ENCODE assay signal across 18 mouse cellular contexts in genomic region chr12:31712727-31713126, GRCm38 (mm10). TPM values are rescaled to one million over a fixed set of nuclear protein-coding genes. Genes with fewer than 3 reads are reported as not detected.
DNase-seq lines count a peak whose midpoint lies in the region; ATAC-seq and TF ChIP-seq lines count a peak whose summit lies in the region.
"Had no signal": no experiment of that assay in that cellular context is flagged by ENCODE, and none has a peak within 500 bp of the region (broad histone marks: within the 10 kb centered on the region; RNA-seq: fewer than 3 reads in every experiment).

No protein-coding gene starts in this region.

- H3K4me1 ChIP-seq in forebrain, embryonic 15.5 days, result peaks cover 11% of the 10 kb centered on the region
- H3K4me1 ChIP-seq in forebrain, embryonic 13.5 days, result peaks cover 5% of the 10 kb centered on the region; the same call in 1 of the 2 replicates
- no peaks in the 10 kb centered on the region for H3K4me1 ChIP-seq in kidney, postnatal 0 days (replicated peaks; ENCODE audit: insufficient read depth, low read length)
- H3K4me1 ChIP-seq in hindbrain, embryonic 12.5 days, result 0 out of 2 replicates have a peak, but pooled peaks cover 6% of the 10 kb centered on the region
- peaks cover 17% of the 10 kb centered on the region for H3K4me1 ChIP-seq in midbrain, embryonic 15.5 days

- 79% methylated on average over 4 of the region's 4 CpGs for WGBS in forebrain, embryonic 15.5 days
- 84% methylated on average over 4 of the region's 4 CpGs for WGBS in forebrain, embryonic 13.5 days
- 44% methylated on average over 4 of the region's 4 CpGs for WGBS in kidney, postnatal 0 days
- WGBS in hindbrain, embryonic 12.5 days, result 76% methylated on average over 4 of the region's 4 CpGs
- WGBS in midbrain, embryonic 15.5 days, result 55% methylated on average over 4 of the region's 4 CpGs

- no peaks in the 10 kb centered on the region for H3K27me3 ChIP-seq in forebrain, embryonic 15.5 days
- no peaks in the 10 kb centered on the region for H3K27me3 ChIP-seq in forebrain, embryonic 13.5 days
- H3K27me3 ChIP-seq in kidney, postnatal 0 days (ENCODE audit: insufficient read depth, low read length), result no peaks in the 10 kb centered on the region
- H3K27me3 ChIP-seq in hindbrain, embryonic 12.5 days, result no peaks in the 10 kb centered on the region
- no peaks in the 10 kb centered on the region for H3K27me3 ChIP-seq in midbrain, embryonic 15.5 days (replicated peaks)

- no peak for ATAC-seq in forebrain, embryonic 15.5 days (replicated peaks)
- no peak for ATAC-seq in forebrain, embryonic 13.5 days
- no peak for ATAC-seq in kidney, postnatal 0 days (replicated peaks; ENCODE audit: low FRiP score, low read depth)
- ATAC-seq in hindbrain, embryonic 12.5 days (ENCODE audit: low FRiP score), result no peak
- ATAC-seq in midbrain, embryonic 15.5 days (replicated peaks), result no peak
- no peak for ATAC-seq in megakaryocyte-erythroid progenitor cell, adult 5-6 weeks (replicated peaks; ENCODE audit: low FRiP score, low TSS enrichment, poor library complexity, severe bottlenecking)
- ATAC-seq: inflammation-experienced regulatory T-cells, adult 6 months had no signal

- H3K36me3 ChIP-seq in forebrain, embryonic 15.5 days, result no peaks in the 10 kb centered on the region
- H3K36me3 ChIP-seq in forebrain, embryonic 13.5 days (ENCODE audit: poor library complexity, severe bottlenecking), result no peaks in the 10 kb centered on the region
- no peaks in the 10 kb centered on the region for H3K36me3 ChIP-seq in kidney, postnatal 0 days (ENCODE audit: insufficient read depth, low read length)
- H3K36me3 ChIP-seq in hindbrain, embryonic 12.5 days, result no peaks in the 10 kb centered on the region
- no peaks in the 10 kb centered on the region for H3K36me3 ChIP-seq in midbrain, embryonic 15.5 days (replicated peaks)
- H3K36me3 ChIP-seq: embryonic facial prominence, embryonic 10.5 days had no signal

- no peak overlapping the region for H3K27ac ChIP-seq in forebrain, embryonic 15.5 days (replicated peaks)
- H3K27ac ChIP-seq in forebrain, embryonic 13.5 days, result no peak overlapping the region
- no peak overlapping the region for H3K27ac ChIP-seq in kidney, postnatal 0 days
- no peak overlapping the region for H3K27ac ChIP-seq in hindbrain, embryonic 12.5 days
- no peak overlapping the region for H3K27ac ChIP-seq in midbrain, embryonic 15.5 days
- H3K27ac ChIP-seq: embryonic facial prominence, embryonic 10.5 days had no signal

- no peaks in the 10 kb centered on the region for H3K9me3 ChIP-seq in forebrain, embryonic 15.5 days
- no peaks in the 10 kb centered on the region for H3K9me3 ChIP-seq in forebrain, embryonic 13.5 days (replicated peaks)
- H3K9me3 ChIP-seq in kidney, postnatal 0 days (replicated peaks; ENCODE audit: low read length), result no peaks in the 10 kb centered on the region
- H3K9me3 ChIP-seq in hindbrain, embryonic 12.5 days (replicated peaks), result no peaks in the 10 kb centered on the region
- no peaks in the 10 kb centered on the region for H3K9me3 ChIP-seq in midbrain, embryonic 15.5 days
- H3K9me3 ChIP-seq: embryonic facial prominence, embryonic 10.5 days had no signal

- H3K9ac ChIP-seq in forebrain, embryonic 15.5 days (replicated peaks), result no peak overlapping the region
- H3K9ac ChIP-seq in forebrain, embryonic 13.5 days, result no peak overlapping the region
- H3K9ac ChIP-seq in kidney, postnatal 0 days (ENCODE audit: low read depth, low read length), result no peak overlapping the region
- no peak overlapping the region for H3K9ac ChIP-seq in hindbrain, embryonic 12.5 days
- H3K9ac ChIP-seq in midbrain, embryonic 15.5 days, result no peak overlapping the region
- H3K9ac ChIP-seq: lung, embryonic 14.5 days had no signal

- peak overlapping the region; percentile 19; the same call in 1 of the 2 replicates for H3K4me2 ChIP-seq in forebrain, embryonic 15.5 days (replicated peaks)
- no peak overlapping the region for H3K4me2 ChIP-seq in forebrain, embryonic 13.5 days
- H3K4me2 ChIP-seq in kidney, postnatal 0 days (ENCODE audit: low read length), result no peak overlapping the region
- peak overlapping the region; percentile 47 for H3K4me2 ChIP-seq in hindbrain, embryonic 12.5 days (replicated peaks)
- peak overlapping the region; percentile 32; the same call in 1 of the 2 replicates for H3K4me2 ChIP-seq in midbrain, embryonic 15.5 days
- H3K4me2 ChIP-seq: lung, embryonic 14.5 days had no signal

- DNase-seq in kidney, postnatal 0 days (ENCODE audit: low spot score), result peak; percentile 29
- DNase-seq in kidney, postnatal 4 days, result no peak
- DNase-seq in thymus, postnatal 14 days, result no peak
- DNase-seq: adrenal gland, postnatal 36 days; kidney, adult 9 months; right cerebral cortex, postnatal 14 days; thymus, postnatal 4 days had no signal

- H3K4me3 ChIP-seq in forebrain, embryonic 15.5 days, result peak overlapping the region; percentile 28
- no peak overlapping the region for H3K4me3 ChIP-seq in forebrain, embryonic 13.5 days
- no peak overlapping the region for H3K4me3 ChIP-seq in kidney, postnatal 0 days (replicated peaks; ENCODE audit: low read depth, low read length)
- H3K4me3 ChIP-seq in hindbrain, embryonic 12.5 days, result peak overlapping the region; percentile 15; the same call in 1 of the 2 replicates
- peak overlapping the region; percentile 53 for H3K4me3 ChIP-seq in midbrain, embryonic 15.5 days
- H3K4me3 ChIP-seq: erythroblast, embryonic 14.5 days; myocyte had no signal

- no peak for TF ChIP-seq CTCF in kidney, postnatal 0 days (IDR thresholded peaks at IDR 0.05; ENCODE audit: low read depth)

RNA-seq across cellular contexts. Expression of gene Gpr22, which starts 1.0 kb away (rescaled TPM):
- 10.7 TPM in 2 replicates for polyA plus RNA-seq in forebrain, embryonic 15.5 days (2015; fragmentation: Nextera tagmentation; extraction: Ambion mirVana)
- 6.6 and 8.7 TPM in 2 replicates for polyA plus RNA-seq in forebrain, embryonic 13.5 days (2015; fragmentation: Nextera tagmentation; extraction: Ambion mirVana)
- polyA plus RNA-seq in kidney, postnatal 0 days (2015; fragmentation: Nextera tagmentation; extraction: Ambion mirVana), result 0.25 and 0.45 TPM in 2 replicates
- 10.7 and 11.0 TPM in 2 replicates for polyA plus RNA-seq in hindbrain, embryonic 12.5 days (2016; fragmentation: Nextera tagmentation; extraction: Ambion mirVana)
- polyA plus RNA-seq in midbrain, embryonic 15.5 days (2015; fragmentation: Nextera tagmentation; extraction: Ambion mirVana), result 19.2 and 22.4 TPM in 2 replicates
- total RNA-seq in megakaryocyte-erythroid progenitor cell, adult 5-6 weeks (2014; fragmentation: Nextera tagmentation), result not detected in 2 replicates
- total RNA-seq in megakaryocyte-erythroid progenitor cell, adult 5-6 weeks (2017), result not detected in 2 replicates
- polyA plus RNA-seq: erythroblast, embryonic 14.5 days; gonadal fat pad, adult 2 months had no signal

RNA-seq across cellular contexts. Expression of gene Cog5, which starts 58.1 kb away (rescaled TPM):
- polyA plus RNA-seq in forebrain, embryonic 15.5 days (2015; fragmentation: Nextera tagmentation; extraction: Ambion mirVana), result 24.1 and 27.2 TPM in 2 replicates
- polyA plus RNA-seq in forebrain, embryonic 13.5 days (2015; fragmentation: Nextera tagmentation; extraction: Ambion mirVana), result 24.2 and 27.6 TPM in 2 replicates
- polyA plus RNA-seq in kidney, postnatal 0 days (2015; fragmentation: Nextera tagmentation; extraction: Ambion mirVana), result 22.9 and 24.1 TPM in 2 replicates
- 38.1 and 39.7 TPM in 2 replicates for polyA plus RNA-seq in hindbrain, embryonic 12.5 days (2016; fragmentation: Nextera tagmentation; extraction: Ambion mirVana)
- polyA plus RNA-seq in midbrain, embryonic 15.5 days (2015; fragmentation: Nextera tagmentation; extraction: Ambion mirVana), result 26.1 and 28.4 TPM in 2 replicates
- 38.4 and 59.7 TPM in 2 replicates for total RNA-seq in megakaryocyte-erythroid progenitor cell, adult 5-6 weeks (2014; fragmentation: Nextera tagmentation)
- total RNA-seq in megakaryocyte-erythroid progenitor cell, adult 5-6 weeks (2017), result 56.9 and 74.6 TPM in 2 replicates

RNA-seq across cellular contexts. Expression of gene Dus4l, which starts 58.1 kb away (rescaled TPM):
- 7.3 and 10.8 TPM in 2 replicates for polyA plus RNA-seq in forebrain, embryonic 15.5 days (2015; fragmentation: Nextera tagmentation; extraction: Ambion mirVana)
- 11.2 and 12.9 TPM in 2 replicates for polyA plus RNA-seq in forebrain, embryonic 13.5 days (2015; fragmentation: Nextera tagmentation; extraction: Ambion mirVana)
- polyA plus RNA-seq in kidney, postnatal 0 days (2015; fragmentation: Nextera tagmentation; extraction: Ambion mirVana), result 12.8 and 13.4 TPM in 2 replicates
- 7.2 and 9.1 TPM in 2 replicates for polyA plus RNA-seq in hindbrain, embryonic 12.5 days (2016; fragmentation: Nextera tagmentation; extraction: Ambion mirVana)
- 6.2 and 7.2 TPM in 2 replicates for polyA plus RNA-seq in midbrain, embryonic 15.5 days (2015; fragmentation: Nextera tagmentation; extraction: Ambion mirVana)
- total RNA-seq in megakaryocyte-erythroid progenitor cell, adult 5-6 weeks (2014; fragmentation: Nextera tagmentation), result 11.7 and 15.3 TPM in 2 replicates
- 19.3 and 54.4 TPM in 2 replicates for total RNA-seq in megakaryocyte-erythroid progenitor cell, adult 5-6 weeks (2017)

Comparison
In these comparisons a context has a peak if more than half of its experiments do, and no peak if none do; other contexts are left out.
1. H3K4me2 ChIP-seq: peak in forebrain, embryonic 15.5 days (single experiment), hindbrain, embryonic 12.5 days (single experiment) and midbrain, embryonic 15.5 days (single experiment); none in forebrain, embryonic 13.5 days (single experiment) and kidney, postnatal 0 days (single experiment).
2. H3K4me3 ChIP-seq: peak in forebrain, embryonic 15.5 days (single experiment), hindbrain, embryonic 12.5 days (single experiment) and midbrain, embryonic 15.5 days (single experiment); none in forebrain, embryonic 13.5 days (single experiment) and kidney, postnatal 0 days (single experiment).